Mouse (Mus musculus) liver, embryonic 18 days (tissue): ENCODE results near the gene Krtap19-2. TPM values are rescaled to one million over a fixed set of nuclear protein-coding genes. Genes with fewer than 3 reads are reported as not detected.

Source experiments
- polyA plus RNA-seq: library from polyadenylated mRNA; depleted of rRNA; stranded (reverse); fragments of >200 nt; gene quantifications from 2 replicates; pipeline ENCODE4 v1.2.3, GENCODE M21; 2012; rRNA removed

The Krtap19-2 gene
- polyA plus RNA-seq: not detected in 2 replicates

DNA sequence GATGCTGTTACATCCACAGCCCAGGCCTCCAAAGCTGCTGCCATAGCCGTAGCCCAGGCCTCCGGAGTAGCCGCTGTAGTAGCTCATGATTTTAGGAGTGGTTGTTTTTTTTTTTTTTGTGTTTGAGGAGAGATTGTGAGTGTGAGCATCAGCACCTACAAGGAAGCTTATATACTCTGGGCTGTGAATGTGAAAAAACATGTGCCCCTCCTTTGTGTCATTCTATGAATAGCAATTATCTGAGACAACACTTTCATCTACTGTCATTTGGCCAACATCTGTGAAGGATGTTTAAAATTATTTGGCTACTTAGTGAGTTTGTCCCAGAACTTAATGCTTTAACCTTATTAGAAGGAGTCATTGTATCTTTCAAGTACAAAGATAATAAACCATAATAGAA lies at the start of gene Krtap19-2:
Gene Krtap19-2, minus strand, starts transcription at position 101 of the 400 bp plus-strand sequence.

DNA sequence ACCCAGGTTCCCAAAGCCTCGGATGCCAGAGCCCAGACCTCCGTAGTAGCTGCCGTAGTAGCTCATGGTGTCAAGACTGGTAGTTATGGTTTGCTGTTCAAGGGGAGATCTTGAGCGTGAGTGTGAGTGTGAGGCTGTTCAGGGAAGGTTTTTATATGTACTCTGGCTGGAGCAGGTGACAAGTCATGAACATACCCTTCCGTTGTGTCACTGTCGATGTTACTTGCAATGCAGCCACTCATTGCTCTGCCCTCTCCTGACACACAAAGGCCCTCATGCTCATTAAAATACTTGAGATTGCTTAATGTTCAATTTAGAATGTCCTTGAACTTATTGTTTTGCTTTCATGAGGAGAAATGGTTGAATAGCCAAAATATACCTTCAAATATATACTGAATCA lies 22.3 kb upstream of the Krtap19-2 start, which contains the start of gene Krtap19-5:
Gene Krtap19-5, minus strand, starts transcription at position 101 of the 400 bp plus-strand sequence.

DNA sequence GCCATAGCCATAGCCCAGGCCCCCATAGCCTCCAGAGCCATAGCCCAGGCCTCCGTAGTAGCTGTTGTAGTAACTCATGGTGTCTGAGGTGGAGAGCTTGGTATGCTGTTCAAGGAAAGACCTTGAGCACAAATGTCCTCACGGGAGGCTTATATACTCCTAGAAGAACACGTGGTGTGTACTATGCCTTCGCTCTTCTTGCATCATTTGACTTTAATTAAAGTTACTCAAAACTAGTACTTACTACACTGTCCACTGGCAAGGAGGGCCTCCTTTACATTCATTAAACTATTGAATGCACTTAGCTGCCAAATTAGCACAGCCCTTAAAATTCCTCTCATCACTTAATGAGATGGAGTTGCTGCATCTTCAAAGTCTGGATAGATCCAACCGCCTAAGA lies 10.9 kb upstream of the Krtap19-2 start, which contains the start of gene Krtap19-4:
Gene Krtap19-4, minus strand, starts transcription at position 101 of the 400 bp plus-strand sequence.

DNA sequence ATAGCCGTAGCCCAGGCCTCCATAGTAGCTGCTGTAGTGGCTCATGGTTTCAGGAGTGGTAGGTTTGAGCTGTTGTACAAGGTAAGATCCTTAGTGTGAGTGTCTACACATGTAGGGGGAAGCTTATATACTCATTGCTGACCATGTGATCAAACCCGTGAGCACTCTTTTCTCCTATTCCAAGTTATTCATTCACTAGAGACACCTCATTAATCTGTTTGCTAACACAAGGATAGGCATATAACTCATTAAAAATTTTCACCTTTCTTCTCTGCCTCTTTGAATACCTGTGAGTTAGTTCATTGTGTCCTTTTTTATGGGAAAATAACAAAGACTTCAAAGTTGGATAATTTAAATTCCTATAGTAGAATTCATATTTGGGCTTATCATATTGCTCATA lies 3.9 kb upstream of the Krtap19-2 start, which contains the start of gene Krtap19-3:
Gene Krtap19-3, minus strand, starts transcription at position 101 of the 400 bp plus-strand sequence.

GRCm38 (mm10) chr16:88869311-88869710 lies 4.8 kb downstream of the Krtap19-2 start, which contains the start of gene Krtap19-1:
Gene Krtap19-1, minus strand, starts transcription at chr16:88869411.

DNA sequence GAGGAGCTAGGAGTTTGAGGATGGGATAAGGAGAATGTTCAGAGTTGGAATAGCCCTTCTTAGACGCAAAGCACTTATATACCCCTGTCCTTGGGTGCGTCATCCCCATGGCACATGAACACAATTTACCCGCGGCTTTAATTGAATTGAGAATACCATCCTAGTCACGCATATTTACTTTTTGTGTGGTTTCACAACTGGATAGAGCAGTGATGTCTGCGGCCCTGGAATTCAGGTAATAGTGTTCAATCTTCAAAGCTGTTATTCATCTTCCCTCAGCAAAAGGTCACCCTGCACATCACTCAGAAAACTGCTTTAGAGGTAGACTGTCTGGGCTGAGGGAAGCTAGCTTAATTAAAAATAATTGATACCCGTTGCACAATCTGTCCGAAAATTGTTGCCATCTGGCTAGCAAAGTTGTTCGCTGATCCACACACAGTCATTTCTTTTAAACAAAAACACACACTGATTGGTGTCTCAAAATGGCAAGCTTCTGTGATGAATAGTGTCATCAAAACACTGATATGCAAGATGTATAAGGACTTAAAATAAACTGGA lies 47.9 kb downstream of the Krtap19-2 start, which contains the start of gene Krtap14:
Gene Krtap14, minus strand, starts transcription at position 51 of the 558 bp plus-strand sequence.

Other genes starting within 250 kb of the Krtap19-2 start
- not detected in 2 replicates for gene 2310079G19Rik, start 246.6 kb downstream of the Krtap19-2 start, polyA plus RNA-seq
- gene Krtap26-1, start 226.5 kb downstream of the Krtap19-2 start, polyA plus RNA-seq: not detected in 2 replicates
- not detected in 2 replicates for gene Krtap27-1, start 202.6 kb downstream of the Krtap19-2 start, polyA plus RNA-seq
- not detected in 2 replicates for gene 2310061N02Rik, start 166.3 kb downstream of the Krtap19-2 start, polyA plus RNA-seq
- gene Krtap13-1, start 145.4 kb downstream of the Krtap19-2 start, polyA plus RNA-seq: not detected in 2 replicates
- not detected in 2 replicates for gene Krtap13, start 122.6 kb downstream of the Krtap19-2 start, polyA plus RNA-seq
- not detected in 2 replicates for gene 2310034C09Rik, start 115.4 kb downstream of the Krtap19-2 start, polyA plus RNA-seq
- not detected in 2 replicates for gene 2310057N15Rik, start 100.1 kb downstream of the Krtap19-2 start, polyA plus RNA-seq
- gene Gm5965, start 96.4 kb downstream of the Krtap19-2 start, polyA plus RNA-seq: not detected in 2 replicates
- gene Gm20741, start 62.0 kb downstream of the Krtap19-2 start, polyA plus RNA-seq: not detected in 2 replicates
- gene Krtap15, start 54.1 kb downstream of the Krtap19-2 start, polyA plus RNA-seq: not detected in 2 replicates
- gene Krtap14, start 48.1 kb downstream of the Krtap19-2 start, polyA plus RNA-seq: not detected in 2 replicates
- not detected in 2 replicates for gene Krtap19-1, start 4.9 kb downstream of the Krtap19-2 start, polyA plus RNA-seq
- gene Krtap19-3, start 3.8 kb upstream of the Krtap19-2 start, polyA plus RNA-seq: not detected in 2 replicates
- not detected in 2 replicates for gene Krtap19-4, start 10.8 kb upstream of the Krtap19-2 start, polyA plus RNA-seq
- gene Krtap19-5, start 22.2 kb upstream of the Krtap19-2 start, polyA plus RNA-seq: not detected in 2 replicates
- gene Krtap19-9b, start 58.0 kb upstream of the Krtap19-2 start, polyA plus RNA-seq: not detected in 2 replicates
- gene Krtap16-3, start 88.6 kb upstream of the Krtap19-2 start, polyA plus RNA-seq: not detected in 2 replicates
- not detected in 2 replicates for gene Krtap22-2, start 136.5 kb upstream of the Krtap19-2 start, polyA plus RNA-seq
- not detected in 2 replicates for gene Gm10229, start 141.0 kb upstream of the Krtap19-2 start, polyA plus RNA-seq
- gene Krtap6-1, start 157.4 kb upstream of the Krtap19-2 start, polyA plus RNA-seq: not detected in 2 replicates
- not detected in 2 replicates for gene Gm10228, start 167.2 kb upstream of the Krtap19-2 start, polyA plus RNA-seq
- not detected in 2 replicates for gene Krtap6-5, start 173.6 kb upstream of the Krtap19-2 start, polyA plus RNA-seq
- not detected in 2 replicates for gene 1110025L11Rik, start 189.7 kb upstream of the Krtap19-2 start, polyA plus RNA-seq
- not detected in 2 replicates for gene Krtap6-3, start 209.7 kb upstream of the Krtap19-2 start, polyA plus RNA-seq